Mouse (Mus musculus) cerebellum, postnatal 36 days (tissue): ENCODE results near the gene Ptprh.

Experiments used
- DNase-seq, 2 experiments: peaks; one replicate each; pipeline ENCODE4 v3.0.0; 2021 to 2022; ENCODE audit warnings: mixed read lengths in 2 of 2

The Ptprh gene

DNA sequence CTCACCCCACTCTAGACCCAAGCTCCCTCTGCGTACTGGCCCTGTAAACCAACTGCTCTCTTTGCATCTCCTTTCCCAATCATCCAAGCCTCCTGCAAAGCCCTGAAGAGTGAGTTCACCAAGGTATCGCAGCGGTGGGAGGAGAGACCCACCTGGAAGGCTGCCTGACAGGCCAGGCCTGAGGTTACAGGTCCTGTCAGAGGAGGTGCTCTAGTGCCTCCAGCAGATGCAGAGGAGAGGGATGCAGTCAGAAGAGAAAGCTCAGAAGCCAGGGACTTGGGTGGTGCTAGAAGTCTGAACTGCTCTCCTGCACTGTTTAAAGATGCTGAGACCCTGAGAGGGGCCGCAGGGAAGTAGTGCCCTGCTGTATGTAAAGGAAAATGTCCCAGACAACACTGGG lies 104.8 kb downstream of the Ptprh start:
- DNase-seq, result no peak
